Mouse (Mus musculus) liver, adult 2 months (tissue): Measurements from ENCODE around the gene Tet3. TPM values are rescaled to one million over a fixed set of nuclear protein-coding genes. Genes with fewer than 3 reads are reported as not detected.
A peak's percentile ranks its signal among the peaks of the same experiment; 100 is the strongest.

ENCODE experiments used
- DNase-seq: peaks from one replicate; pipeline ENCODE4 v3.0.0-alpha.2; 2011; ENCODE audit warnings: low read depth, low spot score; ENCODE audit errors: extremely low read depth
- H3K27ac ChIP-seq: fragments of 200-500 bp; replicated peaks from 2 replicates; pipeline ENCODE4 v1.5.1; 2012; ENCODE audit warnings: low read depth, mild to moderate bottlenecking, control low read depth, inconsistent platforms, low read length; ENCODE audit not compliant: insufficient read depth
- H3K27me3 ChIP-seq: fragments of 200-500 bp; 2 replicates; pipeline ENCODE4 v1.6.1; 2012; ENCODE audit warnings: mild to moderate bottlenecking, moderate library complexity, low read length, inconsistent platforms; ENCODE audit not compliant: control insufficient read depth, insufficient read depth
- H3K36me3 ChIP-seq: fragments of 200-500 bp; 2 replicates; pipeline ENCODE4 v1.6.1; 2012; ENCODE audit warnings: low read length, inconsistent platforms; ENCODE audit not compliant: control insufficient read depth, insufficient read depth
- H3K4me1 ChIP-seq: fragments of 200-500 bp; 2 replicates; pipeline ENCODE4 v1.6.1; 2011; ENCODE audit warnings: low read length; ENCODE audit not compliant: control insufficient read depth, insufficient read depth
- H3K4me3 ChIP-seq: fragments of 200-500 bp; 2 replicates; pipeline ENCODE4 v1.5.1; 2011; ENCODE audit warnings: low read depth, mild to moderate bottlenecking, control low read depth, low read length, moderate library complexity; ENCODE audit not compliant: insufficient read depth
- H3K79me2 ChIP-seq: fragments of 200-500 bp; 2 replicates; pipeline ENCODE4 v1.6.1; 2012; ENCODE audit warnings: inconsistent platforms, mild to moderate bottlenecking, low read length, moderate library complexity; ENCODE audit not compliant: control insufficient read depth, insufficient read depth
- H3K9ac ChIP-seq: fragments of 200-500 bp; 2 replicates; pipeline ENCODE4 v1.6.1; 2012; ENCODE audit warnings: low read depth, mild to moderate bottlenecking, control low read depth, inconsistent platforms, low read length
- CTCF ChIP-seq: fragments of 200-500 bp; IDR thresholded peaks from 2 replicates; pipeline ENCODE4 v1.5.1; 2011; ENCODE audit warnings: low read depth, low read length, control low read depth
- POLR2A ChIP-seq: fragments of 200-500 bp; IDR thresholded peaks from 2 replicates; pipeline ENCODE4 v1.6.1; 2011; ENCODE audit warnings: low read length, control low read depth; ENCODE audit not compliant: insufficient read depth; ENCODE audit errors: extremely low read depth
- WGBS: fragments of 180-500 bp; shearing (Covaris S2); methylation state at CpG from one replicate; pipeline ENCODE4 v1.1.7; 2018; 5-methylcytosine and 5-hydroxymethylcytosine counted together
- polyA plus RNA-seq: library from polyadenylated mRNA; depleted of rRNA; stranded (reverse); fragments of >200 nt; gene quantifications from 2 replicates; pipeline ENCODE4 v1.2.3, GENCODE M21; 2012
- total RNA-seq: library from RNA; depleted of rRNA; stranded (reverse); fragments of >200 nt; gene quantifications from 2 replicates; pipeline ENCODE4 v1.2.3, GENCODE M21; 2014

Tet3 gene
- total and polyA plus RNA-seq, 2 experiments: 4.5 to 4.6 TPM

DNA sequence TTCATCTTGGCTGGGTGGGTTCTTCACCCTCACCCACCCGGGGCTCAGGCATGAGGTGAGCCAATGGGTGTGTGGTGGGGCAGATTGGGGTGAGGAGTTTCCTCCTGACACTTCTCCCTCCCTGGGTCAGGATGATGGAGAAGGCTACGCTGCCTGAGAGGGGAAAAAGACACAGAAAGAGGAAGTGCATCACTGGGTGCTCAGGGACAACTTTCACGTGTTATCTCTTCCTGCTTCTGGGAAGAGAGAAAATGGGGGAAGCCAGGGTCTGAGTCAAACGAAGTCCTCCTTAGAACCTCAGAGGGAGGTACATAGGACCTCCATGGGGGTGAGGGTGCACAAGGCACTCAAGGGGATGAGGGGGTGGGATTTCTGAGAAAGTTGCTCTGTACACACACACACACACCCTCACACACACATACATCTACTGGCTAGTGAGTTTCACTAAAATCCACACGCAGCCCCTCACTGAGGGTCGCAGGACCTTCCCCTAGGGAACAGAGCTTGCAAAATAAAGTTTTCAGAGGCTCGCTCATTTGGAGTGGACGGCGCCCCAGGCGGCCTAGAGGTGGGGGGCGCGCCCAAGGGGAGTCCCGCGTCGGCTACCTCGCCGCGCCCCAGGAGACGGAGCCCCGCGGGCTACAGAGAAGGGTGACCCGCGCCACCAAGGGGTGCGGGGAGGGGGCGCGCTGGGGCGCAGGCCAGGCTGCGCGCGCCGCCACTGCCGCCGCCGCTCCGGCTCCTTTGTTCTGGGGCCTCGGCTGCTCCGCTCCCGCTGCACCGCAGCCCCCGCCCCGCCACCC is 3.4 kb downstream of the Tet3 start:
- H3K27me3 ChIP-seq: no peaks in the 10 kb centered on the region
- DNase-seq: peak; percentile 43
- peak overlapping the region; percentile 97 for H3K9ac ChIP-seq
- H3K79me2 ChIP-seq: peaks cover 20% of the 10 kb centered on the region; the same call in 1 of the 2 replicates
- TF ChIP-seq POLR2A (no peak), CTCF (no peak)
- WGBS: 2% methylated on average over 39 of the region's 41 CpGs
- peaks cover 21% of the 10 kb centered on the region for H3K4me1 ChIP-seq
- H3K4me3 ChIP-seq: peak overlapping the region; percentile 93
- no peaks in the 10 kb centered on the region for H3K36me3 ChIP-seq
- H3K27ac ChIP-seq: peak overlapping the region; percentile 54

DNA sequence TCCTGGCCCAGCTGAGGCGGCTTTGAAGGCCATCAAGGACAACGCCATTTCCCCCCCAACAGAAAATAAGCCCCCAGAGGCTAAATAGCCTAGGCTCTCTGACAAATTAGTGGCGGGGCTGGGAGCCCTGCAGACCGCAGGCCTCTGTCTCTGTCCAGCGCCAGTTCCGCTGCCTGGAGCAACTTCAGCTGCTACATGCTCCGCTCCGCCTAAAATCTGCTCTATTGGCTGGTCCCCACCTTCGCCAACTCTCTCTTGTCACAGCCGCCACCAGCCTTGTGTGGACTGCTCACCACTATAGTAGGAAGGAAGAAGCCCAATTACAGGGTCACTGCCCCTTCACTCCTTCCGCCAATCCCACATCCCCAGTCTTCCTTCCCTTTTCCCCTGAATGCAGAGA is 5.2 kb downstream of the Tet3 start:
- 76% methylated on average over 11 of the region's 11 CpGs for WGBS
- no peak for DNase-seq
- H3K36me3 ChIP-seq: no peaks in the 10 kb centered on the region
- H3K27ac ChIP-seq: no peak overlapping the region
- H3K79me2 ChIP-seq: peaks cover 27% of the 10 kb centered on the region
- H3K4me1 ChIP-seq: peaks cover 26% of the 10 kb centered on the region
- TF ChIP-seq CTCF (no peak), POLR2A (no peak)
- H3K4me3 ChIP-seq: peak overlapping the region; percentile 7; the same call in 1 of the 2 replicates
- H3K9ac ChIP-seq: peak overlapping the region; percentile 25; the same call in 1 of the 2 replicates
- no peaks in the 10 kb centered on the region for H3K27me3 ChIP-seq

DNA sequence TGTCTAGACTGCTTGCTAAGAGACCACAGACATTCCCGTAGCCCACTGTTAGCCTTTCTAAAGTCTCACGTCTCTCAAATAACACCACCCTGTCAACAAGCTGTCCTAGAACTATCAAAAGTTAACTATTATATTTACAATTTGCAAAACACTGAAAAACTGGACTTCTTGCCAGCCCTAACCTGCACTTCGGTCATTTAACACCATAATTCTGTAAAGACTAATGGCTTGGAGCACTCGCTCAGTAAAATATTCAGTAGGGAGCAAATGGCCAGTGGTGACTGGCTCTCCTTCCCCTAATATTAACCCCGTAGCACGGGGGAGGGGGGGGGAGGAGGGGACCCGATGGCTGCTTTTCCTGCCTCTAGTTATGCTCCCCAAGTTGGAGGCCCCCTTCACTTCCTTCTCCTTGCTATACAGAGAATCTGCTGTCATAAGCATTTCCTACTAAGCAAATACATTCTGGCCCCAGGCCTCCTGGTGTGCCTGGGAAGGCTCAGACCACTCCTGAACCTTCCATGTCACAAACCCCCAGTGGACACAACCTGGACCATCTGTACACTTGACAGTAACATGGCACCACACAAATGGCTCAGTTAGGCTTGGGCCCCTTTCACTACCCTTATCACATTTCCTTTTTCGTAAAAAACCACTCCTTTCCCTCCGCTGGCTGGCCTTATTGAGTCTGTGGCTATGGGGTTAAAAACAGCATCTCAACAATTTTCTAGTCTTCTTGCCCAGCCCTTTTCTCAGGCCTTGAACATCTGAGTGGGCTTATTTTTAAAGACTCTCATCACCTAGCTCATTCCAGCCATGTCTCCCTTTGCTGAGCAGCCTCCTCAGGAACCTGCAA is 8.2 kb downstream of the Tet3 start:
- H3K9ac ChIP-seq: no peak overlapping the region
- peaks cover 25% of the 10 kb centered on the region for H3K79me2 ChIP-seq
- peak; percentile 64 for DNase-seq
- 37% methylated on average over 9 of the region's 9 CpGs for WGBS
- no peaks in the 10 kb centered on the region for H3K27me3 ChIP-seq
- peaks cover 20% of the 10 kb centered on the region for H3K4me1 ChIP-seq
- no peaks in the 10 kb centered on the region for H3K36me3 ChIP-seq
- H3K27ac ChIP-seq: 0 out of 2 replicates have a peak overlapping the region, but pooled peaks have one; percentile 20
- H3K4me3 ChIP-seq: no peak overlapping the region
- TF ChIP-seq CTCF (no peak), POLR2A (no peak)

DNA sequence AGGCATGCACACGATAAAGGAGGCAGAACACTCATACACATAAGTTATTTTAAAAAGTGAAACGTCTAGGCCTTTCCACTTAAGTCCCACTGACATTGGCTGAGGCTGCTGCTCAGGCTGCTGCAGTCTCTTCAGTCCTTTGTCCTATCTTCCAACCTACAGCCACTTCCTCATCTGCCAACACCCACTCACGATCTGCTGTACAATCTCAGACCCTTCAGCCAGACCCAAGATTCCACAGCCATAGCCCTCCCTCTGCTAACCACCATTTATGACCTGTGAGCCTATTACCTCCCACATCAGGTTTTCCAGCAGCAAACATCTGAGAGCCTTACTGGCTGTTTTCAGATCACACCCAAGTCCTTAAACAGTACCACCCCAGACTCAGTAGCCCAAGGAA is 9.4 kb downstream of the Tet3 start:
- Histone ChIP-seq H3K4me3 (no peak overlapping the region), H3K4me1 (peaks cover 16% of the 10 kb centered on the region), H3K9ac (no peak overlapping the region), H3K79me2 (peaks cover 17% of the 10 kb centered on the region), H3K27ac (no peak overlapping the region), H3K36me3 (no peaks in the 10 kb centered on the region), H3K27me3 (no peaks in the 10 kb centered on the region)
- TF ChIP-seq POLR2A (no peak), CTCF (no peak)
- 62% methylated on average over 3 of the region's 3 CpGs for WGBS
- DNase-seq: no peak

DNA sequence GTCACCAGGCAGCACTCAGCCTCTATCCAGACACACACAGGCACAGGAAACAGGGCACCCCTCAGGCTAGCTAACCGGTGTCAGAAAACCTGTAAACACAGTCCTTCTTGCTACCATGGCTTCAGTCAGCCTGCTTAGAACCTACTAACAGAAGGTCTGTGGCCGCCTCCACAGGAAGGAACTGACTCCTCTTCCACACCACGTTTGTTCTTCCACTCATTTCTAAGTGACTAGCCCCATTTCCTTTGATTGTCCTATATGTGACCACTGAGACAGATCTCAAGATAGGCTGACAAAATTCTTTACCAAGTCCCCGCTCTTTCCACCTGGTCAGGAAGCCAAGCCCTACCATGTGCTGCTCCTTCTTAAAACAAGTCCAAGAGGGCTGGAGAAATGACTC is 10.0 kb downstream of the Tet3 start:
- TF ChIP-seq CTCF: no peak
- no peak for TF ChIP-seq POLR2A
- H3K27ac ChIP-seq: no peak overlapping the region
- DNase-seq: no peak
- no peak overlapping the region for H3K4me3 ChIP-seq
- no peaks in the 10 kb centered on the region for H3K27me3 ChIP-seq
- WGBS: 77% methylated on average over 4 of the region's 4 CpGs
- no peaks in the 10 kb centered on the region for H3K36me3 ChIP-seq
- H3K79me2 ChIP-seq: peaks cover 16% of the 10 kb centered on the region
- H3K4me1 ChIP-seq: peaks cover 16% of the 10 kb centered on the region
- H3K9ac ChIP-seq: no peak overlapping the region
